Mouse (Mus musculus) liver, embryonic 14.5 days (tissue): ENCODE data around the gene Mecom.

Experiments used
- CTCF ChIP-seq: IDR thresholded peaks from 2 replicates; pipeline ENCODE4 v1.5.1; 2016; ENCODE audit warnings: antibody characterized with exemption, low read depth, control low read depth
- EP300 ChIP-seq: IDR thresholded peaks from 2 replicates; pipeline ENCODE4 v1.6.1; 2016; ENCODE audit warnings: antibody characterized with exemption, low read depth

DNA sequence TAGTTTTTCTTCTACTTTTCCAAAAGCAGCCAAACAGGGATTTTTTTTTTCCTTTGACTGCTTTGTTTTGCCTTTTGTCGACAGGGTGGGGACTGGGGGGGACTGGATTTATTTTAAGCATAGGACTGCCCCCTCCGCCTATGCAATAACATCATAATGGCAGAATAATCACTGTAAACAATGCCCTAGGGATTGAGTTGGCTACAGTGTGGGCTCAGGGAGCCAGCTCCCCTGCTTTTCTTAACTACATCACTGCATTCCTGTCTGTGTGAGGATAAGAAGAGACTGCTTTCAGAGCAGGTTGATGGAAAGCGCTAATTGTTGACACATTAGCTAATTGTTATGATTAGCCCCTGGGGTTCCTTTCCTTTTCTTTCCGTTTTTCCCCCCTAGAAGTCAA lies 155.6 kb downstream of the Mecom start:
- TF ChIP-seq CTCF (no peak), EP300 (no peak)
